Mouse (Mus musculus) heart, embryonic 12.5 days (tissue): ENCODE measurements around the gene Smad6. TPM values are rescaled to one million over a fixed set of nuclear protein-coding genes. Genes with fewer than 3 reads are reported as not detected.

Experiments used
- ATAC-seq: fragments of 200-750 bp; cut with Nextera tagmentation; 2 replicates; pipeline ENCODE4 v1.8.0; 2017; ENCODE audit warnings: moderate TSS enrichment, moderate library complexity; ENCODE audit not compliant: insufficient number of reproducible peaks, low FRiP score
- H3K27ac ChIP-seq: fragments of 300-500 bp; sonication (generic); 2 replicates; pipeline ENCODE4 v1.5.1; 2016; ENCODE audit warnings: mild to moderate bottlenecking, moderate library complexity; ENCODE audit not compliant: poor library complexity, severe bottlenecking
- H3K27me3 ChIP-seq: fragments of 300-500 bp; sonication (generic); replicated peaks from 2 replicates; pipeline ENCODE4 v1.6.1; 2016; ENCODE audit warnings: mild to moderate bottlenecking, moderate library complexity
- H3K36me3 ChIP-seq: fragments of 300-500 bp; sonication (generic); 2 replicates; pipeline ENCODE4 v1.6.1; 2016; ENCODE audit warnings: mild to moderate bottlenecking, moderate library complexity
- H3K4me1 ChIP-seq: fragments of 300-500 bp; sonication (generic); replicated peaks from 2 replicates; pipeline ENCODE4 v1.6.1; 2016; ENCODE audit warnings: mild to moderate bottlenecking
- H3K4me2 ChIP-seq: fragments of 300-500 bp; sonication (generic); 2 replicates; pipeline ENCODE4 v1.6.1; 2016; ENCODE audit warnings: mild to moderate bottlenecking, moderate library complexity
- H3K4me3 ChIP-seq: fragments of 300-500 bp; sonication (generic); 2 replicates; pipeline ENCODE4 v1.5.1; 2016; ENCODE audit warnings: mild to moderate bottlenecking
- H3K9ac ChIP-seq: fragments of 300-500 bp; sonication (generic); 2 replicates; pipeline ENCODE4 v1.6.1; 2016; ENCODE audit warnings: mild to moderate bottlenecking, moderate library complexity
- H3K9me3 ChIP-seq: fragments of 300-500 bp; sonication (generic); replicated peaks from 2 replicates; pipeline ENCODE4 v1.6.1; 2016; ENCODE audit warnings: mild to moderate bottlenecking, moderate library complexity
- WGBS: fragments of 180-500 bp; shearing (Covaris S2); methylation state at CpG from one replicate; pipeline ENCODE4 v1.1.7; 2016; 5-methylcytosine and 5-hydroxymethylcytosine counted together
- polyA plus RNA-seq: library from polyadenylated mRNA; unstranded; fragments of >200 nt; fragmentation: Nextera tagmentation; extraction: Ambion mirVana; gene quantifications from 2 replicates; pipeline ENCODE4 v1.2.1, GENCODE M21; 2016

The Smad6 gene
- polyA plus RNA-seq, 1 experiment from 2014 or later, result 56.2 TPM

- Histone ChIP-seq H3K4me3 (peak overlapping the region; percentile 77), H3K9me3 (no peaks in the 10 kb centered on the region), H3K27ac (peak overlapping the region; percentile 99), H3K27me3 (no peaks in the 10 kb centered on the region), H3K9ac (peak overlapping the region; percentile 100), H3K4me1 (peaks cover 46% of the 10 kb centered on the region), H3K4me2 (peak overlapping the region; percentile 97), H3K36me3 (peaks cover 33% of the 10 kb centered on the region)
- WGBS, result under 1% methylated on average over 88 of the region's 89 CpGs
- no peak for ATAC-seq
Measured at GRCm38 (mm10) chr9:64020606-64021318, 1.1 kb downstream of the Smad6 start.

GRCm38 (mm10) chr9:64020171-64020605, 1.7 kb downstream of the Smad6 start:
- no peak for ATAC-seq
- Histone ChIP-seq H3K9me3 (no peaks in the 10 kb centered on the region), H3K4me1 (peaks cover 47% of the 10 kb centered on the region), H3K9ac (peak overlapping the region; percentile 100), H3K4me2 (peak overlapping the region; percentile 97), H3K27ac (peak overlapping the region; percentile 99), H3K27me3 (no peaks in the 10 kb centered on the region), H3K36me3 (peaks cover 34% of the 10 kb centered on the region), H3K4me3 (peak overlapping the region; percentile 77)
- under 1% methylated on average over 39 of the region's 50 CpGs for WGBS

DNA sequence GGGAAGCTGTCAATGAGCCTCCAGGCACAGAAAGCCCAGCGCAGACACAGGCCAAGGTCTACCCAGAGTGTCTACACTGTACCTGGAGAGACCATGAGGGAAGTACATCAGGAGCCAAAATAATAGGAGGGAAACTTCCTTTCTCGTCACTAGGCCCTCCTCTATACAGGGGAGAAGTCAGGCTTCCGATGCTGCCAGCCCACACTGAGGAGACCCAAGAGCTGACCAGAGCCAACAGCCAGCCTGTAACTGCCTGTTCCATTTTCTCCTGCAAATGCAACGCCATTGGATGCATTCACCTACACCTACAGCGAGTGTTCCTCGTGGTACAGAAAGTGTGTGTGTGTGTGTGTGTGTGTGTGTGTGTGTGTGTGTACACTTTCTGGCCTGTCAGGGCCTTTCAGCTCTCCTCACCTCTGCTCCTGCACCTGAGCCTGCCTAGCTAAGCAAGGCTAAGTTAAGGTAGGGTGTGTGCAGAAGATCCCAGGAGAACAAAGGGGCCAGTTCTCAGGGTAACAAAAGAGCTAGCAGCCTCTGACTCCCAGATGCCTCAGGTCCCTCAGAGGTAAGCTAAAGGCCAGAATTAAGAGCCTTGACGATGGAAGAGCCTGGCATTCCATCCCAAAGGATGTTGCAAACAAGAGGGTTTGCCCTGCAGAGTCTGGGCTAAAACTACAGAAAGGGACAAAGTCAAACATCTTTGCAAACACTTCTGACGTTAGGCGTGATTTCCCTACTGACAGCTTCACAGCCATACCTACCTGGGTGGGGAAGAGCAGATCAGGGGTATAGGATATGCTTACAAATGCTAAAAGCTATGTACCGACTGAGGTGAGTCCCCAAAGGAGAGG, 2.6 kb downstream of the Smad6 start:
- peak overlapping the region; percentile 100 for H3K9ac ChIP-seq
- H3K4me1 ChIP-seq, result peaks cover 46% of the 10 kb centered on the region
- H3K4me2 ChIP-seq, result peak overlapping the region; percentile 97
- H3K36me3 ChIP-seq, result peaks cover 42% of the 10 kb centered on the region
- WGBS, result 5% methylated on average over 10 of the region's 10 CpGs
- no peak for ATAC-seq
- peak overlapping the region; percentile 99 for H3K27ac ChIP-seq
- H3K9me3 ChIP-seq, result no peaks in the 10 kb centered on the region
- peak overlapping the region; percentile 77 for H3K4me3 ChIP-seq
- H3K27me3 ChIP-seq, result no peaks in the 10 kb centered on the region

GRCm38 (mm10) chr9:64017861-64018793, 3.7 kb downstream of the Smad6 start:
- Histone ChIP-seq H3K27me3 (no peaks in the 10 kb centered on the region), H3K9ac (peak overlapping the region; percentile 100), H3K36me3 (peaks cover 52% of the 10 kb centered on the region), H3K9me3 (no peaks in the 10 kb centered on the region), H3K4me2 (peak overlapping the region; percentile 97), H3K4me1 (peaks cover 37% of the 10 kb centered on the region), H3K4me3 (peak overlapping the region; percentile 77), H3K27ac (peak overlapping the region; percentile 99)
- ATAC-seq, result peak; percentile 66
- under 1% methylated on average over 23 of the region's 23 CpGs for WGBS

DNA sequence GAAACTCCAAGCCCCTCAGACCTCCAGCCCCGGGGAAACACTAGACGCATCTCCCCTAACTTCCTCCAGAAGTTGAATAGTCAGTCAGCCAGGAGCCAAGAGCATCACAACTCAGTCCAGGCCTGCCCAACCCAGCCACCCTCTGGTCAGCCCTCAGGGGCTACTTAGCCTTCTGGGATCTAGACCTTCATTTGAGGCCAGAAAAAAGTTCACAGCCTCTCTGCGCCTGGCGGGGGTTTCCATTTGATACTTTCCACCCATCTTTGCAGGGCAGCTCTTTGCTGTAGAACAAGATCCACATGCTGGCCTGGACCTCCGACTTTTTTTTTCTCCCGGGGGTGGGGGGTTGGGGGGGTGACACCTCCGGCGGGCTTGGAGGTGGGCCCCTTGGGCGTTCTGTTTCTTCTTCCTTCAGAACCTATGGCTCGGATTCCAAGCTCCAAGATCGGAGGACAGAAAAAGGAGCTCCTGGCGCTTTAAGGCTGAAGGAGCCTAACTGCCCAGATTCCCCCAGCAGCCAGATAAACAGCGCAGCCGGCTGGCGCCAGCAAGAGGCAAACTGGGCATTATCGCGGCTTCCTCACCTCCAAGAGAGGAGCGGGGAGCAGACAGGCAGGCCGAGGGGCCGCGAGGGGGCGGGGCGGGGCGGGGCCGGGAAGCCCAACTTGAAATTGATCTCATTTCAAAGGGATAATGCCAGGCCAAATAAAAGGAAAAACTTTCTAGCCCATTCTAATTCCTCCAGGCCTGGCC, 5.0 kb downstream of the Smad6 start:
- H3K9me3 ChIP-seq, result peaks cover 3% of the 10 kb centered on the region; the same call in 1 of the 2 replicates
- 2% methylated on average over 25 of the region's 25 CpGs for WGBS
- peak overlapping the region; percentile 97 for H3K4me2 ChIP-seq
- peak overlapping the region; percentile 100 for H3K9ac ChIP-seq
- peak overlapping the region; percentile 99 for H3K27ac ChIP-seq
- peaks cover 37% of the 10 kb centered on the region for H3K4me1 ChIP-seq
- H3K4me3 ChIP-seq, result peak overlapping the region; percentile 77
- H3K36me3 ChIP-seq, result peaks cover 65% of the 10 kb centered on the region
- ATAC-seq, result no peak
- no peaks in the 10 kb centered on the region for H3K27me3 ChIP-seq

- peaks cover 72% of the 10 kb centered on the region for H3K36me3 ChIP-seq
Measured at GRCm38 (mm10) chr9:64016092-64016491, 5.8 kb downstream of the Smad6 start.

DNA sequence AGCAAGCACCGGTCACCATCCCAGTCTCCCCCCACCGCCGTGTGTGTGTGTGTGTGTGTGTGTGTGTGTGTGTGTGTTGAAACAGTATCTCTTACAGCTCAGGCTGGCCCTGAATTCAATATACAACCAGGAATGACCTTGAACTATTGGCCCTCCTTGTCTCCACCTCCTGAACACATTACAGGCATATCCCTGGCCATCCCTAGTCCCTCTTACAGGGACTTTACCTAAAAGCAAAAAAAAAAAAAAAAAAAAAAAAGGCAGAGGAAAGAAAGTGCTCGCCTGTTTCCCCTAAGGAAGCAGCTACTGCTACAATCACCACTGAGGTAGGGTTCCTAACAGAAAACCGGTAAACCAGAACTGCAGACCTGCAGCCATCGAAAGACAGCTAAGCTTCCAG, 7.1 kb downstream of the Smad6 start:
- Histone ChIP-seq H3K9me3 (peaks cover 9% of the 10 kb centered on the region), H3K4me2 (peak overlapping the region; percentile 97), H3K27me3 (no peaks in the 10 kb centered on the region), H3K4me1 (peaks cover 46% of the 10 kb centered on the region), H3K36me3 (peaks cover 77% of the 10 kb centered on the region), H3K9ac (peak overlapping the region; percentile 63), H3K27ac (peak overlapping the region; percentile 67), H3K4me3 (peak overlapping the region; percentile 77)
- 59% methylated on average over 6 of the region's 6 CpGs for WGBS
- no peak for ATAC-seq

More at GRCm38 (mm10) chr9:64016092-64016491, 5.8 kb downstream of the Smad6 start:
- Histone ChIP-seq H3K4me3 (peak overlapping the region; percentile 77), H3K4me2 (peak overlapping the region; percentile 97), H3K27ac (peak overlapping the region; percentile 99), H3K9me3 (peaks cover 9% of the 10 kb centered on the region), H3K9ac (peak overlapping the region; percentile 100), H3K4me1 (peaks cover 38% of the 10 kb centered on the region), H3K27me3 (no peaks in the 10 kb centered on the region)
- WGBS, result 39% methylated on average over 7 of the region's 7 CpGs
- ATAC-seq, result no peak

GRCm38 (mm10) chr9:64011356-64011755, 10.5 kb downstream of the Smad6 start:
- Histone ChIP-seq H3K27me3 (no peaks in the 10 kb centered on the region), H3K9ac (no peak overlapping the region), H3K4me3 (no peak overlapping the region), H3K9me3 (peaks cover 9% of the 10 kb centered on the region), H3K4me2 (no peak overlapping the region), H3K27ac (no peak overlapping the region), H3K36me3 (peaks cover 87% of the 10 kb centered on the region), H3K4me1 (peaks cover 60% of the 10 kb centered on the region)
- ATAC-seq, result no peak
- WGBS, result 93% methylated on average over 1 of the region's 1 CpGs

DNA sequence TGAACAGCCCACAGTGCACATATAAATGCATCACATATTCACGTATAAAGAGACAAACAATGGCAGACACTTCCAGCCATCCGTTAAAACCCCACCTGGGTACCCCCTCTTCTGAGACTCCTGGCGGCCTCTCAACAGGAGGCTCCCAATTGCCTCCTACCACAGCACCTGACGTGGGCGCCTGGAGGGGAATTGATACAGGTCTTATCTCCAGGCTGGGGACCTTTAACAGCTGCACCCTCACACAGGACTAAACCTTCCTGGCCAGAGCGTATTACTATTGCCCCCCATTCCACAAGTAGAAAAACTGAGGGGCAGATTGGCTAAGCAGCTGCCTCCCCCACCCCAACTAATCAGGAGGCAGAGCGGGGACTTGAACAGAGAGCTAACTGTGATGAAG, 18.9 kb downstream of the Smad6 start:
- Histone ChIP-seq H3K4me1 (peaks cover 98% of the 10 kb centered on the region), H3K9me3 (no peaks in the 10 kb centered on the region), H3K27me3 (no peaks in the 10 kb centered on the region), H3K4me2 (no peak overlapping the region), H3K36me3 (peaks cover 100% of the 10 kb centered on the region), H3K27ac (no peak overlapping the region), H3K9ac (peak overlapping the region; percentile 19; the same call in 1 of the 2 replicates), H3K4me3 (no peak overlapping the region)
- peak; percentile 10; the same call in 1 of the 2 replicates for ATAC-seq
- WGBS, result 64% methylated on average over 7 of the region's 7 CpGs

GRCm38 (mm10) chr9:64001081-64001480, 20.8 kb downstream of the Smad6 start:
- 67% methylated on average over 7 of the region's 7 CpGs for WGBS
- no peaks in the 10 kb centered on the region for H3K9me3 ChIP-seq
- no peaks in the 10 kb centered on the region for H3K27me3 ChIP-seq
- H3K4me3 ChIP-seq, result no peak overlapping the region
- H3K4me2 ChIP-seq, result no peak overlapping the region
- H3K36me3 ChIP-seq, result peaks cover 99% of the 10 kb centered on the region
- H3K27ac ChIP-seq, result peak overlapping the region; percentile 29; the same call in 1 of the 2 replicates
- H3K9ac ChIP-seq, result no peak overlapping the region
- H3K4me1 ChIP-seq, result peaks cover 85% of the 10 kb centered on the region
- ATAC-seq, result no peak
